Mouse (Mus musculus): ENCODE data around the gene Inpp1. TPM values are rescaled to one million over a fixed set of nuclear protein-coding genes. Genes with fewer than 3 reads are reported as not detected.

Inpp1 gene
- polyA plus RNA-seq, 1 experiment from 2014 or later = 5.3 TPM

DNA sequence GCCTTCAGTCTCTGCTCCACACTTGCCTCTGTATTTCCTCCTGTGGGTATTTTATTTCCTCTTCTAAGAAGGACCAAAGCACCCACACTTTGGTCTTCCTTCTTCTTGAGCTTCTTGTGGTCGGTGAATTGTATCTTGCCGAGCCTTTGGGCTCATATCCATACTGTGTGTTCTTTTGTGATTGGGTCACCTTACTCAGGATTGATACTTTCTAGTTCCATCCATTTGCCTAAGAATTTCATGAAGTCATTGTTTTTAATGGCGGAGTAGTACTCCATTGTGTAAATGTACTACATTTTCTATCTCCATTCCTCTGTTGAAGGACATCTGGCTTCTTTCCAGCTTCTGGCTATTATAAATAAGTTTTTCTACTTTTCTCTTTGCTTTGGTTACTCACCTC is 26.9 kb upstream of the Inpp1 start:
- H3K9me3 ChIP-seq (replicated peaks; ENCODE audit: control insufficient read depth, low read length) = no peaks in the 10 kb centered on the region
- WGBS (ENCODE audit: insufficient replicate concordance) = 8% methylated on average over 3 of the region's 3 CpGs
- H3K9ac ChIP-seq (ENCODE audit: low read depth, low read length) = no peak overlapping the region
- no peak overlapping the region for H3K27ac ChIP-seq (ENCODE audit: low read length)
- no peaks in the 10 kb centered on the region for H3K27me3 ChIP-seq (ENCODE audit: control insufficient read depth, insufficient read depth, low read depth, low read length)
- H3K4me3 ChIP-seq (ENCODE audit: low read depth, low read length) = peak overlapping the region; percentile 75
- H3K36me3 ChIP-seq (ENCODE audit: control insufficient read depth, insufficient read depth) = no peaks in the 10 kb centered on the region
- peak overlapping the region; percentile 85 for H3K4me2 ChIP-seq (ENCODE audit: low read depth, low read length)
- peaks cover 12% of the 10 kb centered on the region for H3K4me1 ChIP-seq (ENCODE audit: control insufficient read depth, low read depth, low read length)
- no peak for ATAC-seq (ENCODE audit: low read depth)

DNA sequence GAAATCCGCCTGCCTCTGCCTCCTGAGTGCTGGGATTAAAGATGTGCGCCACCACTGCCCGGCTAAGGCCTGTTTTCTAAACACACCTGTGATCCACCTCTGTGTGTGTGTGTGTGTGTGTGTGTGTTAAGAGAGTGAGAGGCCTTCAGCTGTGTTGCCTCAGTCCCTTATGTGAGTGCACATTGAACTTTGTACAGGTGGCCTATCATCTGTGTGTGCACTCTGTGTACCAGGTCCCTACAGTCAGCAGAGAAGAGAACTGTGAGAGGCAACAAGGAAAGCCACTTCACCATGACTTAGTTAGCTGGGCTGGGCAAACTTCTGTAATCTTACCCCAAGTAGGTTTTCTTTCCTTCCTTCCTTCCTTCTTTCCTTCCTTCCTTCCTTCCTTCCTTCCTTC is 21.6 kb upstream of the Inpp1 start:
- no peaks in the 10 kb centered on the region for H3K9me3 ChIP-seq (replicated peaks; ENCODE audit: control insufficient read depth, low read length)
- peaks cover under 1% of the 10 kb centered on the region for H3K4me1 ChIP-seq (ENCODE audit: control insufficient read depth, low read depth, low read length)
- H3K36me3 ChIP-seq (ENCODE audit: control insufficient read depth, insufficient read depth) = no peaks in the 10 kb centered on the region
- H3K4me2 ChIP-seq (ENCODE audit: low read depth, low read length) = no peak overlapping the region
- no peaks in the 10 kb centered on the region for H3K27me3 ChIP-seq (ENCODE audit: control insufficient read depth, insufficient read depth, low read depth, low read length)
- H3K4me3 ChIP-seq (ENCODE audit: low read depth, low read length) = no peak overlapping the region
- no peak overlapping the region for H3K27ac ChIP-seq (ENCODE audit: low read length)
- 86% methylated on average over 3 of the region's 3 CpGs for WGBS (ENCODE audit: insufficient replicate concordance)
- ATAC-seq (ENCODE audit: low read depth) = peak; percentile 63
- H3K9ac ChIP-seq (ENCODE audit: low read depth, low read length) = no peak overlapping the region

DNA sequence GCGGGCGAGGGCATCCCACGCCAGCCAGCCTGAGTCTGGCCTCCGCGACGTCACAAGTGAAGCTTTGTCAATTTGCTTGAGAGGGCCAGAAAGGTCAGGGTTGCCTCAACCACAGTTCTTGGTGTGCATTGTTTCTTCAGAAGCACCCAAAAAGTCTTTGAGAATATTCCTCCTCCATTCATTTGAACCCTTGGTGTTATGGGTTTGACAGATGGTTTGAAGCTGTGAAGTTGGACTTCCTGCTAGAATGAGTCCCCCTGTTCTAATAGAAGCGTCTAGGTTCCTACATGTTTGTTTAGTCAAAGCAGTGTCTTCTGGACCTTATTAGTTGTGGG is 292 bp upstream of the Inpp1 start:
- H3K4me2 ChIP-seq (ENCODE audit: low read depth, low read length) = peak overlapping the region; percentile 72
- no peak for ATAC-seq (ENCODE audit: low read depth)
- WGBS (ENCODE audit: insufficient replicate concordance) = 4% methylated on average over 7 of the region's 7 CpGs
- H3K27ac ChIP-seq (ENCODE audit: low read length) = no peak overlapping the region
- no peaks in the 10 kb centered on the region; the same call in 1 of the 2 replicates for H3K4me1 ChIP-seq (ENCODE audit: control insufficient read depth, low read depth, low read length)
- peak overlapping the region; percentile 70 for H3K4me3 ChIP-seq (ENCODE audit: low read depth, low read length)
- H3K9ac ChIP-seq (ENCODE audit: low read depth, low read length) = peak overlapping the region; percentile 65; the same call in 1 of the 2 replicates
- H3K27me3 ChIP-seq (ENCODE audit: control insufficient read depth, insufficient read depth, low read depth, low read length) = no peaks in the 10 kb centered on the region
- H3K9me3 ChIP-seq (replicated peaks; ENCODE audit: control insufficient read depth, low read length) = no peaks in the 10 kb centered on the region
- no peaks in the 10 kb centered on the region for H3K36me3 ChIP-seq (ENCODE audit: control insufficient read depth, insufficient read depth)

DNA sequence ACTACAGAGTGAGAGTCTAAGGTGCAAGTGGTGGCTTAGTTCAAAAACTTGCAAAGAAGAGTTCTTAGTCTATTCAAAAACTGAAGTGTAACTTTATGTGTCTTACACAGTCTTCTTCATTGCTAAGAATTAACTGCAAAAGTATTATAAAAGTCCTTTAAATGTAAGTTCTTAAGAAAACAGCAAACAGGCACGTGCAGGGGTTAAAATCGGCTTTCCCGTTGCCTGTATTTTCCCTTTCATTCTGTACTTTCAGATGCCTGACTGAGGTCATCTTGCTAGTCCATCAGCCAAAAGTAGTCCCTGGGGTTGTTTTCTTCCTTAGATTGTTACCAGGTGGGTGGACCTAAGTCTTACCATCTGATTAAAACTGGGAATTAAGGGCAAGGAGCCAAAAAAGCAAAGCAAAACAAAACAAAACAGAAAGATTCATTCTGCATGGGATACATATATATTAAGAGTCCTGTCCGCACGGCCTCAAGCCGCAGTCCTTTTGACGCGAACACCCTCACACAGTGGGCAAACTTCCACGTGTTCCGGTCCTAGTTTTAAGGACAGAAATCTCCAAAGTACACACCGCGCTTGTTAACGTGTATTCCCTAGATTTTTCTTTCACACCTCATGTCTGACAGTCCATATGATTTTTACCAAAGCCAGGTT is 1.1 kb downstream of the Inpp1 start:
- no peak for ATAC-seq (ENCODE audit: low read depth)
- H3K4me2 ChIP-seq (ENCODE audit: low read depth, low read length) = peak overlapping the region; percentile 72
- H3K9ac ChIP-seq (ENCODE audit: low read depth, low read length) = no peak overlapping the region; the same call in 1 of the 2 replicates
- 58% methylated on average over 13 of the region's 13 CpGs for WGBS (ENCODE audit: insufficient replicate concordance)
- H3K4me1 ChIP-seq (ENCODE audit: control insufficient read depth, low read depth, low read length) = no peaks in the 10 kb centered on the region; the same call in 1 of the 2 replicates
- H3K27me3 ChIP-seq (ENCODE audit: control insufficient read depth, insufficient read depth, low read depth, low read length) = no peaks in the 10 kb centered on the region
- no peaks in the 10 kb centered on the region for H3K36me3 ChIP-seq (ENCODE audit: control insufficient read depth, insufficient read depth)
- no peaks in the 10 kb centered on the region for H3K9me3 ChIP-seq (replicated peaks; ENCODE audit: control insufficient read depth, low read length)
- H3K27ac ChIP-seq (ENCODE audit: low read length) = no peak overlapping the region
- H3K4me3 ChIP-seq (ENCODE audit: low read depth, low read length) = peak overlapping the region; percentile 70

DNA sequence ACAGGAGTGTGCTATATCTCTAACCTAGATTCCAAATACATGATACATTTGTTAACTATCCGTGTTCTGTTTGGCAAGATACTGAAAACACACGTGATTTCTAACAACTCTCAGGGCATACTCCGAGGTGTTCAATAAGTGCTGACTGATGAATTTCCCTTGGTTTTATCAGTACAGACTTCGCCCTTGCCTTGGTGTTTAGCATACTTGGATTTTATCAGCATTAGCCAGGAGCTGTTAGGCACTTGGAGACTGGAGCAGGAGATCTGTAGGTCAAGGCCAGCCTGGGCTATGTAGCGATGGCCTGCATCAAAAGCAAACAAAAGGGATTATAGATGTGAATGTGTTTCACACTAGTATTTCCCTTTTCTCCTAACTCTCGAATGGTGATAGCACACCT is 9.0 kb downstream of the Inpp1 start:
- Histone ChIP-seq H3K36me3 (ENCODE audit: control insufficient read depth, insufficient read depth) (no peaks in the 10 kb centered on the region), H3K4me1 (ENCODE audit: control insufficient read depth, low read depth, low read length) (no peaks in the 10 kb centered on the region), H3K27me3 (ENCODE audit: control insufficient read depth, insufficient read depth, low read depth, low read length) (no peaks in the 10 kb centered on the region), H3K4me3 (ENCODE audit: low read depth, low read length) (no peak overlapping the region), H3K9me3 (replicated peaks; ENCODE audit: control insufficient read depth, low read length) (no peaks in the 10 kb centered on the region), H3K9ac (ENCODE audit: low read depth, low read length) (no peak overlapping the region), H3K27ac (ENCODE audit: low read length) (no peak overlapping the region), H3K4me2 (ENCODE audit: low read depth, low read length) (no peak overlapping the region)
- 46% methylated on average over 6 of the region's 6 CpGs for WGBS (ENCODE audit: insufficient replicate concordance)
- no peak for ATAC-seq (ENCODE audit: low read depth)

DNA sequence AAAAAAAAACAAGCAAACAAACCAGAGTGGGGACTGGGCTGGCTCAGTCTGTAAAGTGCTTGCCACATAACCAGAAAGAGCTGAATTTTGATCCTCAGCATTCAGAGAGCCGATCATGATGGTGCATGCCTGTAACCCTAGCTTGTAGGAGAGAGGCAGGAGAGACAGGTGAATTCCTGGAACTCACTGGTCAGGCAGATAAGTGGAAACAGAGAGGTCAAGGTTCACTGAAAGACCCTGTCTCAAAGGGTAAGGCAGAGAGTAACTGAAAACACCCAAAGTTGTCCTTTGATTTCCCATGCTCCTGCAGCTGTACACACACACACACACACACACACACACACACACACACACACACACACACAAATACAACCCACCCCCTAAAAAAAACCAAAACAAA is 12.4 kb downstream of the Inpp1 start:
- H3K4me2 ChIP-seq (ENCODE audit: low read depth, low read length) = no peak overlapping the region
- peak; percentile 49; the same call in 1 of the 2 replicates for ATAC-seq (ENCODE audit: low read depth)
- H3K9ac ChIP-seq (ENCODE audit: low read depth, low read length) = no peak overlapping the region
- 37% methylated on average over 1 of the region's 1 CpGs for WGBS (ENCODE audit: insufficient replicate concordance)
- H3K4me3 ChIP-seq (ENCODE audit: low read depth, low read length) = no peak overlapping the region
- no peak overlapping the region for H3K27ac ChIP-seq (ENCODE audit: low read length)
- H3K4me1 ChIP-seq (ENCODE audit: control insufficient read depth, low read depth, low read length) = peaks cover 3% of the 10 kb centered on the region
- H3K27me3 ChIP-seq (ENCODE audit: control insufficient read depth, insufficient read depth, low read depth, low read length) = no peaks in the 10 kb centered on the region
- no peaks in the 10 kb centered on the region for H3K9me3 ChIP-seq (replicated peaks; ENCODE audit: control insufficient read depth, low read length)
- no peaks in the 10 kb centered on the region for H3K36me3 ChIP-seq (ENCODE audit: control insufficient read depth, insufficient read depth)

DNA sequence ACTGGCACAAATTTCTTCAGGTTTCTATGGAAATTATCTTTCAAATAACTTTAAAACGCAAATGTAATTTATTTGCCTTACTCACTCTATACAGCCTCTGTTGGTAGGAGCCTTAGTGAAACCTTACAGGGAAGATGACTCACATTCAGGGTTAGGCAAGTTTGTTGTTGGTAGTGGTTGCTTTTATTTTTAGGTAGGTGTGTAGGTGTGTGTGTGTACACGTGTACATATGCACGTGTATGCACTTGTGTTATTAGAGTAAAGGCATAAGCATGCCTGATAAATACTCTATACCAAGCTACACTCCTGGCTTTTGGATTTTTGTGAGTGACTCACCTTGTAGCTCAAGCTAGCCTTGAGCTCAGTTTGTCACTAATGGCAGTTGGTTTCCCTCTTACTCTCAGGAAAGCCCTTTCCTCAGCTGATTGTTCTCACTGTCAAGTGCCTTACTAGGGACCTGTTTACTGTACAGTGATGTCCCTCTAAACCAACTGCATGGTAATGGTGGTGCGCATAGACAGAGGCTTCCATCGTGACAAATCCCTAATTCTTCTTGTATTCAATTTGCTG is 15.0 kb downstream of the Inpp1 start:
- ATAC-seq (ENCODE audit: low read depth) = no peak
- Histone ChIP-seq H3K27me3 (ENCODE audit: control insufficient read depth, insufficient read depth, low read depth, low read length) (no peaks in the 10 kb centered on the region), H3K4me1 (ENCODE audit: control insufficient read depth, low read depth, low read length) (peaks cover 17% of the 10 kb centered on the region), H3K36me3 (ENCODE audit: control insufficient read depth, insufficient read depth) (no peaks in the 10 kb centered on the region), H3K9me3 (replicated peaks; ENCODE audit: control insufficient read depth, low read length) (no peaks in the 10 kb centered on the region), H3K4me3 (ENCODE audit: low read depth, low read length) (no peak overlapping the region), H3K9ac (ENCODE audit: low read depth, low read length) (no peak overlapping the region), H3K4me2 (ENCODE audit: low read depth, low read length) (no peak overlapping the region), H3K27ac (ENCODE audit: low read length) (no peak overlapping the region)
- 60% methylated on average over 5 of the region's 5 CpGs for WGBS (ENCODE audit: insufficient replicate concordance)

DNA sequence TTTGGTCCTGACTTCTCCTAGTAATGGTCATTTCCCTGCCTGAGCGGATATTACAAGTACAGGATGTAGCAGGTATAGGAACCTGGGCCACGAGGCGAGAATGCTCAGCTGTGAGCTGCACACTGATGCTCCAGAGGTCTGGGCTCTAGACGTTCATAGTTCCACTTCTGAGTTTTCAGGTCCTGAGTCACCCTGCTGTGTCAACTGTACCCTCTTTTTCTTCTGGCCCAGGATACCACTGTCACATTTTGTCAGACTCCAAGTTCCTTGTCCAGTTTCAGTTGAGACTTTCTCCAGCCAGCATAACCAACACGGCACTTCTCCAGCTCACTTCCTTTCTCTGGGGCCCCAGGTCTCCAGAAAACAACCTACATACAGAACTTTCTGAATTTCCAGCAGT is 15.8 kb downstream of the Inpp1 start:
- H3K9ac ChIP-seq (ENCODE audit: low read depth, low read length) = no peak overlapping the region
- H3K36me3 ChIP-seq (ENCODE audit: control insufficient read depth, insufficient read depth) = no peaks in the 10 kb centered on the region
- WGBS (ENCODE audit: insufficient replicate concordance) = 29% methylated on average over 5 of the region's 5 CpGs
- no peak overlapping the region for H3K4me2 ChIP-seq (ENCODE audit: low read depth, low read length)
- H3K27ac ChIP-seq (ENCODE audit: low read length) = peak overlapping the region; percentile 56
- peaks cover 17% of the 10 kb centered on the region for H3K4me1 ChIP-seq (ENCODE audit: control insufficient read depth, low read depth, low read length)
- no peak overlapping the region for H3K4me3 ChIP-seq (ENCODE audit: low read depth, low read length)
- no peaks in the 10 kb centered on the region for H3K9me3 ChIP-seq (replicated peaks; ENCODE audit: control insufficient read depth, low read length)
- ATAC-seq (ENCODE audit: low read depth) = no peak
- no peaks in the 10 kb centered on the region for H3K27me3 ChIP-seq (ENCODE audit: control insufficient read depth, insufficient read depth, low read depth, low read length)

DNA sequence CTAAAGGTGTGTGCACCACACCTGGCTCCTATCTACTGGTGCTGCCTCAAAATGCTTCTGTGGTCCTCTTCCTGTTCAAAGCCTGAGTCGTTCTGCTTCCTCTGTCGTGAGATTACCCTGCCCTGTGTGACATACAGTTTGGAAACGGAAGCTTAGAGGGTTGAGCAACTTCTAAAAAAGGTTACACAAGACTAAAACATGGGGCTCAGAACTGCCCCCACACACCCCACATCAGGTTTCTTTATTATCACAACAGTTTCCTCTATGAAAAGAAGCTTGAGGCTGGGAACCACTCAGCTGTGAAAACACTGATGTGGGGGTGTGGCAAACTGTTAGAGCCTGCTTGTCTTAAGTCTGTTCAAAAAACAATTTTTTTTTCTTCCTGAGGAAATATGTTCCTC is 17.1 kb downstream of the Inpp1 start:
- Histone ChIP-seq H3K4me3 (ENCODE audit: low read depth, low read length) (no peak overlapping the region), H3K27me3 (ENCODE audit: control insufficient read depth, insufficient read depth, low read depth, low read length) (no peaks in the 10 kb centered on the region), H3K27ac (ENCODE audit: low read length) (peak overlapping the region; percentile 74), H3K9me3 (replicated peaks; ENCODE audit: control insufficient read depth, low read length) (no peaks in the 10 kb centered on the region), H3K9ac (ENCODE audit: low read depth, low read length) (no peak overlapping the region), H3K4me2 (ENCODE audit: low read depth, low read length) (peak overlapping the region; percentile 15), H3K4me1 (ENCODE audit: control insufficient read depth, low read depth, low read length) (peaks cover 17% of the 10 kb centered on the region), H3K36me3 (ENCODE audit: control insufficient read depth, insufficient read depth) (no peaks in the 10 kb centered on the region)
- WGBS (ENCODE audit: insufficient replicate concordance) = 3% methylated on average over 3 of the region's 3 CpGs
- peak; percentile 78 for ATAC-seq (ENCODE audit: low read depth)
